Mouse (Mus musculus) activated CD4-positive, CD25-positive, alpha-beta regulatory T cell, adult 4 months (primary cell): ENCODE results near the gene Slc35e2. TPM values are rescaled to one million over a fixed set of nuclear protein-coding genes. Genes with fewer than 3 reads are reported as not detected.
"Not testable (repeated sequence)": the region's sequence is repeated elsewhere in the genome, so short reads cannot be mapped to it uniquely, and the experiment has no call there.

Experiments used
- ATAC-seq: one replicate; pipeline ENCODE4 v1.8.0; 2017
- polyA plus RNA-seq, 2 experiments: library from polyadenylated mRNA; unstranded; fragments of 100-300 nt; shearing (Covaris generic); gene quantifications; one replicate each; pipeline ENCODE4 v1.2.1; 2017

Gene Slc35e2
- polyA plus RNA-seq, 2 experiments from 2014 or later = 6.2 to 8.3 TPM

GRCm38 (mm10) chr4:155630267-155630666, 29.1 kb downstream of the Slc35e2 start:
- ATAC-seq = no peak

- no peak for ATAC-seq
These were observed 34.7 kb downstream of the Slc35e2 start for GRCm38 (mm10) chr4:155635766-155636499.

- no peak for ATAC-seq
These were observed 42.3 kb downstream of the Slc35e2 start for GRCm38 (mm10) chr4:155643531-155643930.

GRCm38 (mm10) chr4:155645308-155645707, 44.1 kb downstream of the Slc35e2 start, which contains the start of gene Gm10563:
Gene Gm10563 (minus strand): TSS chr4:155645408.
- ATAC-seq = not testable (repeated sequence)

- ATAC-seq = no peak
These were observed 44.5 kb downstream of the Slc35e2 start for GRCm38 (mm10) chr4:155645721-155646120.

GRCm38 (mm10) chr4:155649355-155649754, 48.1 kb downstream of the Slc35e2 start:
- ATAC-seq = no peak

- ATAC-seq = no peak
These were observed 50.5 kb downstream of the Slc35e2 start for GRCm38 (mm10) chr4:155651553-155652269.

GRCm38 (mm10) chr4:155652283-155653085, 51.3 kb downstream of the Slc35e2 start:
- no peak for ATAC-seq

GRCm38 (mm10) chr4:155653086-155653450, 51.9 kb downstream of the Slc35e2 start, which contains the start of gene Mmp23:
Gene Mmp23 (minus strand): TSS chr4:155653384.
- ATAC-seq = no peak

- ATAC-seq = no peak
These were observed 52.4 kb downstream of the Slc35e2 start for GRCm38 (mm10) chr4:155653451-155654182.

- peak; percentile 7 for ATAC-seq
These were observed 52.9 kb downstream of the Slc35e2 start for GRCm38 (mm10) chr4:155654183-155654455.

- ATAC-seq = peak; percentile 71
These were observed 53.5 kb downstream of the Slc35e2 start for GRCm38 (mm10) chr4:155654456-155655298.

GRCm38 (mm10) chr4:155656214-155656751, 55.1 kb downstream of the Slc35e2 start:
- no peak for ATAC-seq

- no peak for ATAC-seq
These were observed 57.7 kb downstream of the Slc35e2 start for GRCm38 (mm10) chr4:155658961-155659360.

GRCm38 (mm10) chr4:155660641-155661040, 59.4 kb downstream of the Slc35e2 start:
- ATAC-seq = no peak

GRCm38 (mm10) chr4:155666903-155667302, 65.7 kb downstream of the Slc35e2 start:
- ATAC-seq = no peak

- peak; percentile 94 for ATAC-seq
These were observed 67.7 kb downstream of the Slc35e2 start, which contains the start of gene Mib2 for GRCm38 (mm10) chr4:155668689-155669597. Gene Mib2 (minus strand): TSS chr4:155669198.

- no peak for ATAC-seq
These were observed 68.4 kb downstream of the Slc35e2 start for GRCm38 (mm10) chr4:155669598-155670075.

- not testable (repeated sequence) for ATAC-seq
These were observed 69.0 kb downstream of the Slc35e2 start for GRCm38 (mm10) chr4:155670236-155670635.

GRCm38 (mm10) chr4:155672082-155672481, 70.9 kb downstream of the Slc35e2 start:
- ATAC-seq = no peak
